Mouse (Mus musculus) urinary bladder, postnatal 10 days (tissue): ENCODE results near the gene Dicer1.
"Not testable (repeated sequence)": the region's sequence is repeated elsewhere in the genome, so short reads cannot be mapped to it uniquely, and the experiment has no call there.

Experiments used
- DNase-seq: peaks from one replicate; pipeline ENCODE4 v3.0.0; 2022; ENCODE audit warnings: low spot score

Dicer1 gene

DNA sequence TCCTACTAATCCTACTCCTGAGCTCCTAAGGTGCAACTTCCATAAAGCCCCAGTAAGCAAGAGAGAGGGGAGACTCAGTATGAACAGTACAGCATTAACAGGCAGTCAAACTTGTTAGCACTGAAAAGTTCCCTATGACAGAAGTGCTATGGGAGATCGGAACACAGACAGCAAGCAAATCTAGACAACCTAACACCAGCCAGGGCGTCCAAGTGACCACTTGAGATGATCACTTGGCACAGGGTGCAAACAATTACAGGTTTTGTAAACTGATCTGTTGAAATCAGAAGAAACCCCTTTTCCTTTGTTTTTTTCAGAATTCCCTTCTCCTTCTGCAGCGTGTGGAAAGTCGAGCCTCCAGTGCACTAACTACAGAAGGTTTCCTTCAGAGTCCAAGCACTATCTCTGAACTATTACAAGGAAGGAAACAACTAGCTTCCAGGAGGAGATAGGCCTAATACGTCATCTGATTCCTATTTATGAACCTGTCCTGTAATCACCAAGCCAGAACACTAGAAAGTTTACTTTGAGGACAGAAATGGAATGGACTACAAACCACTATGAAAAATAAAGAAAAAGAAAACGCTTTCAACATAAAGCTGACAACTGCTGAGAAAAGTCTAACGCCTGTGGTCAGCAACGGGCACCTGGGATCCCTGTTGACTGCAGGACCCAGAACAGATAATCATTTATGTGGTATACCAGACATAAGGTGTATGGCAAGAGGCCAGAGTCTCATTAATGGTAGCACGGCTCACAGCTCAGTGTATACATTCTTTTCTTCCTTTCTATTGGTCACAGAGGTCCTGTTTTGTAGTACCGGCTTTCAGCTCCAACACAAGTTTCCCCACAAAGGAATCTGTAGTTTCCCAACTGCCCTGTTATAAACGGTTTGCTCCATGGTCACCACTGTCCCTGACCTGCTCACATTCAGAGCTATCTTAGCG, 10.6 kb downstream of the Dicer1 start:
- DNase-seq: no peak

DNA sequence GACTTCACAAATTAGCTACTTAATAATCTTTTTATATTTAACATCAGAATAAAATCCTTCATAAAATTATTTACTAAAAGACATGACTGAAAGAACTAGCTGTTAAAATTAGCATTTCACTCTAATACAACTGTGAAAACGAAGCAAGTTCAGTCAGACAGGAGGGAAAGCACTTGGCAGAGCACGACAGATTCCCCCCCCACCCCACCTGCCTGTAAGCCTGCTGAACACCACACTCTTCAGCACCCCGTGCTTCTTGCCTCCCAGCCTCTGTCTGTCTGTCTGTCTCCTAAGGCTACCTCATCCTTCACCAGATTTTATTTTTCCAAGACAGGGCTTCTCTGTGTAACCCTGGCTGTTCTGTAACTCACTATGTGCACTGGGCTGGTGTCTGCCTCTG, 12.8 kb downstream of the Dicer1 start:
- DNase-seq: no peak

DNA sequence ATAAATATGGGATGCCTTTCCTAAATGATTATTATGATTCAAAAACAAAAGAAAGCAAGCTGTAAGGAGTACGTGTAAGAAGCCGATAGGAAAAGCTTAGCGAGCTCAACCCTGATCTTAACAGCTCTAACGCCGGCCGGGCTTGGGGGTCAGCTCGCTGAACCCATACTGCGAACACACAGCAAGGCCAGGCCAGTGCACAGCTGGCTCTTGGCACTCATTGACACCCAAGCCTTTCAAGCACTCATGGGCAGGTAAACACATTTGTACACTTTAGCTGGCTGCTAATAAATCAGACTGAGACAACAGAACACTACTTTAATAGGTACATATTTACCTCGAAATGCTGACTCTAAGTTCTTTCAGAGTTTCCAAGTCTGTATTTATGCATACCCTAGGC, 13.3 kb downstream of the Dicer1 start:
- DNase-seq: no peak

DNA sequence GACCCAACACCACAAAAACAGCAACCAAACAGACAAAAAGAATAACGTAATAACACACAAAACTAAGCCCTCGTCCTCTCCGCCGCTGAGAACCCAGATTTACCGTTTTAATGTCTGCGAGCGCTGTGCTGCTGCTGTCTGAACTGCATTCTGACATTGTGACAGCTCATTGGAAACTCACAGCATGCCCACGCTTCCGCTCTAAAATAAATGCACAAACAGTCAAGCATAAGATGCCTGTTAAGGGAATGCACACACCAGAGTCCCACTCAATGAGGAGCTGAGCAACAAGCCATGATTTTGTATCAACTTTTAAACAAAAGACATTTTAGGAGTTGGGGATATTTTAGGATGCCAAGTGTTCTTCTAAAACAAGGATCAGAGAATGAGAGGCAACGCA, 14.1 kb downstream of the Dicer1 start:
- no peak for DNase-seq

DNA sequence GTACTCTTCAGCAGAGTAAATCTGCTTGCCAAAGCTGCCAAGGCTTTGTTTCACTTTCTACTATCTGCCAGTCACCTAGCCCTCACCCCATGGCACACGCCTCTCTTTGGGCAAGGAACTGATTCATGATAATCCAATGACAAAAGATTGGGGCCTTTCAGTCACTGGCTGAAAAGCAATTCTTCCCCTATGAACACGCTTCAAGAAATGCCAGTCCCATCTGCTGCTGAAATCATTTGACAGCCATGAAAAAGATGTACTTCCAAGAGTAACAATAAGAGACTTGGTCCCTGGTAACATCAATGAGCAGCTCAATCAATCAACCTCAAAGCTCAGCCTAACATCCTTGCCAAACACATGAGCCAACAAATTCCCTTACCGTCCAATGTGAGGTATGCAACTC, 15.8 kb downstream of the Dicer1 start:
- no peak for DNase-seq

DNA sequence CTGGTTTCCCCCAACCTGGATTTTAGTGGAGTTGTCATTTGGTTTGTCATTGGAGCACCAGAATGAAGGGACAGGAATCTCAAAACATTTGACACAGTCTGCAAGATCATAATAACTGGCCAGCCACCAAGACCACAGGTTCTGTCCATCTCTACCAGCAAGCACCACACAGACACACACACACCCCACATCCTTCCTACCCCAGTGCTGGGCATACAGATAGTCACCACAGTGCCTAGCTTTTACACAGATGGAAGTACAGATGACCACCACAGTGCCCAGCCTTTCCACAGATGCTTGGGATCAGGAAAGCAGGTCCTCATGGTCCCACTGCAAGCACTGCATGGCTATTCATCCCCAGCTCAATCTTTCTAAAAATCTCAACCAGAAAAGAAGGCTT, 18.6 kb downstream of the Dicer1 start:
- no peak for DNase-seq

DNA sequence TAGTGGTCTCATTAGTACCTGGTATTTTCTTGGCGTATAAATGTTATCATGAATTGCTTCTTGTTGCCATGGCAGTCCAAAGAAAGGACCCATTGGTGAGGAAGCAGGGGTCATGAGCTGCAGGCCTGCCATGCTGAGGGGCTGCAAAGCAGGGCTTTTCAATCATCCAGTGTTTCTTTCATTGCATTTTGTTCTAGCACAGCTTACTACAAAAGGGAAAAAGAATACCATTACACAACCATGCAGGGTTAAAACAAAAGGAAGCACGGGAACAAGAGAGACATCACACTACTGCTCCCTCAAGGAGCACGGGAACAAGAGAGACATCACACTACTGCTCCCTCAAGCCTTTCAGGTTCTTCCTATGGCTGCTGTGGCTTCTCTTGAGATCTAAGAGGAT, 20.0 kb downstream of the Dicer1 start:
- no peak for DNase-seq

DNA sequence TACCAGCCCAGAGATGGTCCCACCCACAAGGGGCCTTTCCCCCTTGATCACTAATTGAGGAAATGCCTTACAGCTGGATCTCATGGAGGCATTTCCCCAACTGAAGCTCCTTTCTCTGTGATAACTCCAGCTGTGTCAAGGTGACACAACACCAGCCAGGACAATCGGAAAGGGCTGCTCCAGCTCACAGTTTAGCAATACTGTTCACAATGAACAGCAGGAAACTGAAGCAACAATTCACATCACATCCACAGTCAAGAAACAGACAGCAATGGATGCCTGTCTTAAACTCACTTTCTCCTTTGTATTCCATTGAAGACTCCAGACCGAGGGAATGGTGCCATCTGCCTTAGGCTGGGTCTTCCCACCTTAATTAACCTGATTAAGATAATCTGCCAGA, 25.3 kb downstream of the Dicer1 start:
- not testable (repeated sequence) for DNase-seq

DNA sequence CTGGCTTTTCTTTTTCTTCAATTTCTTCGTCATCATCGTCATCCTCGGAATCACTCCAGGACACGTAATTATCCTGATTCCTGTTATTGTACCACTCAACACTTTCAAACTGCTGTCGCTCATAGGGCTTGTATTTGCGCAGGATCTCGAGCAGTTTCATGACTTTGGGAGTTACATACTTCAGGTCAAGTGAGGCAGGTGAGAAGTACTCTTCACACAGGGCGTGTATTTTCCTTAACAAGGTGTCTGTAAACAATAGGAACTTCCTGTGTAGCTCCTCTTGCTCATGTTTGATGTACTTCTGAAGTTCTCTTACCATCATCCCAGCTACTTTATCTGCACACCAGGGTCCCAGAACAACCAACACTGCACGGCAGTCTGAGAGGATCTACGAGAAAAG, 29.7 kb downstream of the Dicer1 start:
- DNase-seq: no peak

DNA sequence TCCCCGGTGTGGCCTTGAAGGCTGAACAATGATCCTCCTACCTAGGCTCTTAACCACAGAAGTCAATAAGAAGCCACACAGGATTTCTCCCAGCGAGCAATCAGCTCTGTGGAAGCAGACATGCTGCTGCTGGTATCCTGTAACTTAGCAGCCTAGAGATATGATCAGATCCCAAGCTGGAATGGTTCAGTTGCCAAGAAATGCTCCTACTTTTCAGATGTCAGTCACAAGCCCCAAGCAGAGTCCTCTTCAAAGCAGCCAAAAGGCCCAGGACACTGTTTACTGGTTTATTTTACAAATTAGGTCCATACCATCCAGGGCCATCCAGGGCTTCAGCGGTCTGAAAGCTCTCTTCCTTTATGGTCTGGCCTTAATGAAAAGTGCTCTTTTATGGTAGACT, 30.7 kb downstream of the Dicer1 start:
- DNase-seq: no peak

DNA sequence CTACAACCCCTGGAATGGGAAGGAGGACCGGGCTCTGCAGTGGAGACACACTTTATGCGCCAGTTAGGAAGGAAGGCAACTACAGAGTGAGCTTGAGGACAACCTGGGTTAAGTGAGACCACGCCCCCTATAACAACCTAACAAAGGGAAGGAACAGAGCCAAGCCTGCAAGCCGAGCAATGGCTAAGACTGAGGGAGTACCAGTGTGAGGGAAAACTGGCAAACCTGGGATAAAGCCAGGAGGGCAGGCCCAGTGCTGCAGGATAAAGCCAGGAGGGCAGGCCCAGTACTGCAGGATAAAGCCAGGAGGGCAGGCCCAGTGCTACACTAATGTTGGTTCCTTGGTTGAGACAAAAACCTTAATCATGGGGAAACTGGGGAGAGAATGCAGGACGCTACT, 32.8 kb downstream of the Dicer1 start:
- no peak for DNase-seq

DNA sequence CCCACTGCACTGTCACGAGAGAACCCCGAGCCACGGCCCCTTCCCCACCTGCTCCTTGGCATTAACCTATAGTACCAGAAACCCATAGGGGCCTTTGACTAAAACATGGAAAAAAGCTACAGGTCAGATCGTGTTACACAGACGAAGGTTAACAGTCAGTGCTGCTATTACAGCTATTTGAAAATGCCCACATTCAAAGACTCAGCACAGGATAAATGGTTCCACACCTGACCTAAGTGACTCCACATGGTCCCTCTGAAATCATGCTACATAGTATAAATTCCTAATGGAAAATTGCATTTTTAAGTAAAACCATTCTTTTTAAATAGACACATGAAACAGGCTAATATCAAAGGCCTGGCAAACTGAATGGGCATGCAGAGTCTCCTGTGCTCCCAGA, 35.3 kb downstream of the Dicer1 start:
- DNase-seq: no peak

DNA sequence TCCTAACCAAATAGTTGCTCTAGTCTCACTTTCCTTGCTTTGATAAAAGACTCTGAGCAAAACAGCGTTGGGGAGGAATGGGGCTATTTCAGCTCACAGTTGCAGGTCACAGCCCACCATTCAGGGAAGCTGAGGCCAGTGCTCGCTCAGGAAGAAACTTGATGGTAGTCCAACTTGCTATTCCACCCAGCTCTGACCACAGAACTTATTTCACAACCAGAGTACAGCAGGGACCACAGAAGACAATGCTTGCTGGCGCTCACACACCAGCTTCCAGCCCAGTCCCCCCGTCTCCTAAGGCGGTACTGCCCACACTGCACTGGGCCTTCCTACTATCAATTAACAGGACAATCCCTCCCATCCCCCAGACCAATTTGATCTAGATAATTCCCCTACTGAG, 36.3 kb downstream of the Dicer1 start:
- no peak for DNase-seq

DNA sequence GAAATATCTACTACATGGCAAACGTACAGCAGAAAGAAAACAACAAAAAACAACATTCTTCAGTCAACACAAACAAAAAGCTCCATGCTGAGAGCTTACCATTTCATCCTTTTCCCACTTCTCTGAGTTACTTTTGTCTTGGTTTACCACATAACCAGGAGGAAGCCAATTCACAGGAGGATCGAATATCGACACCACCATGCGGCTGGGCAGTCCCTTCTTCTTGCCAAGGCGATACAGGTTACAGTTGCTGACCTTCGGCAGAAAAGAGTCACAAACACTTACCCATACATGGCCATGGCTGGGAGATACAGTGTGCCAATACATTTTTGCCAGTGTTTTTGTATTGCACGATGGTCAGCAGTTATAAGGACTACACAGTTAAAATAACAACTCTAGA, 51.5 kb downstream of the Dicer1 start:
- no peak for DNase-seq

DNA sequence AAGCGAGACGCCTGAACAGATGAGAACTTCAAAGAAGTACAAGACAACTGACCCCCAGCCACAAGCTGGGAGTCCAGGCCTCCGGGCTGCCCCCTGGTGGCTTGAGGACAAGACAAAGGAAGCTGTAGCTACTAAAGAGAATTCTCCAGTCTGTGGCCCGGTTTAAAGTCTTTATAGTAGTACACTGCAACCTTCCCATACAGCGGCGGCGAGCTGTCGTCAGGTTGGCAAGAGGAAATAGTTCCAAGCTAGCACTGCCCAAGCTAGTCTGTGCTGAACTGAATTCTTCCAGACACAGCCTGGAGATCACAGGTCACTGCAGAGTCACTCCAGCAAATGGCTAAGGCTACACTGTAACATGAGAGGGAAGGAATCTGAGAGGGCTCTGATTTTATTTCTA, 52.0 kb downstream of the Dicer1 start:
- DNase-seq: no peak

DNA sequence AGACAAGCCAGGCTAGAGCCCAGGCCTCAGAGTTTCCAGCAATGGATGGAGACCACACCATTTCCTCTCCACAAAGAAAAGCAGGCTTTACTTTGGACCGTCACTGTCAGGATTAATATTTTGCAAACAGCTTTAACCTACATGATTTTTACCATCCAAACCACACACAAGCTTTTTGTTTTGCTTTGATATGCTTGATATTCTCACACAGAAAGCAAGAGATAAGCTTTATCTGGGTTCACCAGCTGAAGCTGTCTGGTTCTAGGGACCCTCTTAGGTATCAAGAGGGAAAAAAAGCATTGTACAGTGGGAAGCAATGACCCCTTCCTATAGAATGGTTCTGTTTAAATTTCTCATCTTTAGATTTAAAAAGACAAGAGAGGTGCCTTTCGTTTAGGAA, 56.2 kb downstream of the Dicer1 start:
- no peak for DNase-seq

DNA sequence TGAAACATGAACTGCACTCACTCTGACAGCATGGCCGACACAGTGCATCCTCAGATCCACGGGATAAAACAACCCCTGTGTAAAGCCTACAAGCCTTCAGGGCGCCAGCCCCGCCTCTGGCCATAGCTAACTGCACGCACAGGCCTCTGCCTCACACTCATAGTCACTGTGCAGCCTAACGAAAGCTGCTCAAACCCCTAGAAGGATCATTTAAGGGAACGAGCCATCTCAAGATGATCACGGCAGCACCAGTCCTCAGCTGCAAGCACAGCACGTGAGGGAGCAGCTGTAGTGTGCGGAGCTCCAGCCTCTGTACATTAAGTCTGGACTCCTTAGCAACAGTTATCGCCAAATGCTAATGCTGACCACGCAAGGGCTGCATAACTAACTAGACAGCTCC, 58.9 kb downstream of the Dicer1 start:
- DNase-seq: no peak

DNA sequence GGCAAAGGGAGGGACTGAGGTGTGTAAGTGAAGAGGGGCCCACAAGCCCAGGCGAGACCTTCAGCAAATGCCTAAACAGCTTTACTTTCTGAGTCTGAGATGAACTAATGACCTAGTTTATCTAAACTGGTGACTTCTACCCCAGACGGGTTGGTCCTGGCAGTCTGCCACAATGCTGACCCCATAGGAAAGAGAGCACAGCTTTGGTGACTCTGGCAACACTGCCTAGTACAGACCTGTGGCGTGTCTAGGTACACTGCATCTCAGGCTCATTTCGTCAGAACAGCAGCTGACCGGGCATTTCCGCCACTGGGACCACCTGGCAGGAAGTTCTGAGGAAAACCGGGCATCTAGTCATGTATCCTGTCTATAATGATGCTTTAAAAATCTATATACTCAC, 61.3 kb downstream of the Dicer1 start:
- no peak for DNase-seq

DNA sequence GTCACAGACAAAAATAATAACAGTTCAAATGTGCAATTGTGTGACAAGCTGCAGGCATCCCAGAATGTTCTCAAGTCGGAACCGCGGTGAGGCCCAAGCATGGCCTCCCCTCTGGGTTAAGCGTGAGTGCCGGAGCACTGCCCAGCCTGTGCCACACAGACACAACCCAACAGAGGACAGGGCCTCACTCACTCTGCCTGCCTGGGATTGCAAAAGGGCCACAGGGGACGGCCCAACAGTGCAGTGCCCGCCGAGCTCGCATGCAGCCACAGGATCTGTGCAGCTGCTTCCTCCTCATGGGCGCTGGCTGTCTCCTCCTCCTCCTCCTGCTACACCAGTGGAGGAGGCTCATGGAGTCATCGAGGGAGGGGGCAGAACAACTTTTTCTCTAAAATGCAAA, 62.9 kb downstream of the Dicer1 start:
- DNase-seq: no peak

DNA sequence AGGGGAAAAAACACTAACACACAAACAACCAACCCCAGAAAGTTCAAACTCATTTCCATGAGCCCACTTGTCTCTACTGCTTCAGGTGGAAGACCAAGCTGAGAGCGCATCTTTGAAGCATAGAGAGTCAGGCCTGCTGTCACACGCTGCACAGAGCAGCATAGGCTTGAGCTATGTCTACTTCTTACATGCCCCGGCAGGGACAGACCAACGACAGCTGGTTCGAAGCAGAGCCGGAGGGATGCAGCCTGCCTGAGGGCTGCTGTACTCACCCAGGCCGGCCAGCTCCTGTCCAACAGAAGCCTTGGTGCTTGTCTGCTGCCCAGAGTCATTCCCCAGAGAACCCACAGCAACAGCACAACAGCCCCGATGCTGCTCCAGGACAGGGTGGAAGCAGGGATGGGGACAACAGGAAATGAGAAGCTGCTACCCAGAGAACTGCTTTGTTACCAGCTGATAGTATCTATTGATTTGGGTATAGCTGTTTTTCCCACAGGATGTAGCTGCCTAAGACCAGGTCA, 67.3 kb downstream of the Dicer1 start:
- no peak for DNase-seq

DNA sequence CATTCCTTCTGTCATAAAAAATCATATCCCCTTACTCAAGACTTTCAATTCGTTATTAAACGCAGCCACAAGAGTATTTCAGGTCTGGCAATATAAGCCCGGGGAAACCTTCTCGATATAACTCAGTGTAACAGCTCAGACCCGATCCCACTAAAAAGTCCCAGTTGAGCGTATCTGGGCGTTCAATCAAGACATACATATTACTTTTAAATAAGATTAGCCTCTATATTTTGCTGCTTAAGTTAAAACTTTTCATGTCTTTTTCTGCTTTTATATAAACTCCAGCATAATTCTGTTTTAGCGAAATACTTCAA, 72.0 kb downstream of the Dicer1 start:
- no peak for DNase-seq

DNA sequence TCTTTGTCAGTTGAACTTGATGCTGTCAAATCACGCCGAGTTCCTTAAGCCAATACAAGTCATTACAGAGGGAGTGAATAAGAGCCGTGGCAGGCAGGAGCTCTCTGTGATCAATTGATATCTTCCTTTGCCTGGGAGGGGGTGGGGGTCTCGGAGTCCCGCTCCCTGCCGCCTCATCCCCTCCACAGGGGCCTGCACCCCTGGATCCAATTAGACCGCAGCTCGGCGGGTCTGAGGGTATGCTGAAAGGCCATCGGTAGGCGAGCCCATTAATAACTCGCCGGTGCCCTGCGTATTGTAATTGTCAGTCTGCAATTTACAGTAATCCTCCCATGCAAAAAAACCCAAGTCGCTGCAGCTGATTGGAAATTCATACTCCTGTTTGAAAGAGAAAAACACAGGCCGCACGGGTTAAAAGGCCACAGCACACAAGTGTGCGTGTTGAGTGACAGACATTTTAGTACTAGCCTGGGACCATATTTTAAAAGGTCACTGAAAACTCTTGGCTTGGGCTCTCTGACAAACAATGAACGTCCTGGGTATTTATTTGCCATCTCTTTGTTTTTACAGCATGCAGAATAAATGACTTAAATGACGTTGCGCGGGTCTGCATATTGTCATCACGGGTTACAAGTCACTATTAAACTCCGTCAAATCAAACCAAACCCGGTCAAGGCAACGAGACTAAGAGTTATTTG, 72.5 kb downstream of the Dicer1 start:
- no peak for DNase-seq

DNA sequence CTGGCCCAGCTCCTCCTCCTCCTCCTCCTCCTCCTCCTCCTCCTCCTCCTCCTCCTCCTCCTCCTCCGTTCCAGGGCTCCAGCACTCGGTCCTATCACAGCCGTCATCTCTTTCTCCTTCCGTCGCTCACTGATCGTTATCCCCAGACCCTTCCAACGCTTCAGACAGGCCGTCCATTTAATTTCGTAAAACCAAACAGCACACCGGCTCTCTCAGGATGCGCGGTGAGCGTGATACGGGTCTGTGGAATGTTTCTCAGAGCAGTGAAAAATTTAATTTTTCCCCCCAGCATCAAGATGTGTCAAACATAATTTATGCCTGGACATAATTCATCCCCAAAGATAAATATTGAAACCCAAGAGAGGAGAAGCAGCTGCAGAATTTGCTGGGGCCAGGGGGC, 73.3 kb downstream of the Dicer1 start:
- DNase-seq: no peak
